Mouse (Mus musculus) right cerebral cortex, adult 2 months (tissue): Measurements from ENCODE around the gene Heyl.

Experiments used
- DNase-seq, 2 experiments: peaks; one replicate each; pipeline ENCODE4 v3.0.0; 2021 to 2022; ENCODE audit warnings: low spot score in 2 of 2

The Heyl gene

GRCm38 (mm10) chr4:123232841-123233240, 515 bp upstream of the Heyl start:
- DNase-seq = no peak

GRCm38 (mm10) chr4:123235835-123236430, 2.6 kb downstream of the Heyl start:
- DNase-seq = no peak

DNA sequence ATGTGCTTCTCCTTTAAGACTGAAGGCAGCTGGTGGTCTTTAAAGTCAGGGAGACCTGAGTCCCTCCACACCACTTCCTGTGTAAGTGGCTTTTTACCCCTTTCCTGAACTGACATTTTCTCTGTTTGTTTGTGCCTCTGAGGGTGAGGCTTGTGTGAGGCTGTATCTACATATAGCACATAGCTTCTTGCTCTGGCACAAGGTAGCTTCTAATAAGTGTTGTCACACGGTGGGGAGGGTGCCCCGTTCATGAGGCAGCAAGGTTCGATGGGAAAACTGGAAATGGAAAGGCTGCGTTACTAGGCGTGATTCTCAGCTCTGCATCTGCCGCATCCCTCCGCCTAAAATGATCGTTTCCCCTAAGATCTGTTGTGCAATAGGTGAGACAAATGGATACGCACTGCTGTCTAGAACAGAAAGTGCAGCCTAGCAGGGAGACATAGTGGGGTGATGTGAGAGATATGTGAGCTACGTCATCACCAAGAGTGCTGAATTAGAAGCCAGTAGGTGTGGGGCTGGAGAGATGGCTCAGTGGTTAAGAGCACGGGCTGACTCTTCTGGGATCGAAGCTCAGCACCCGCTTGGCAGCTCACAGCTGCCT, 3.2 kb downstream of the Heyl start:
- DNase-seq = no peak

GRCm38 (mm10) chr4:123237386-123238266, 4.3 kb downstream of the Heyl start:
- no peak for DNase-seq

DNA sequence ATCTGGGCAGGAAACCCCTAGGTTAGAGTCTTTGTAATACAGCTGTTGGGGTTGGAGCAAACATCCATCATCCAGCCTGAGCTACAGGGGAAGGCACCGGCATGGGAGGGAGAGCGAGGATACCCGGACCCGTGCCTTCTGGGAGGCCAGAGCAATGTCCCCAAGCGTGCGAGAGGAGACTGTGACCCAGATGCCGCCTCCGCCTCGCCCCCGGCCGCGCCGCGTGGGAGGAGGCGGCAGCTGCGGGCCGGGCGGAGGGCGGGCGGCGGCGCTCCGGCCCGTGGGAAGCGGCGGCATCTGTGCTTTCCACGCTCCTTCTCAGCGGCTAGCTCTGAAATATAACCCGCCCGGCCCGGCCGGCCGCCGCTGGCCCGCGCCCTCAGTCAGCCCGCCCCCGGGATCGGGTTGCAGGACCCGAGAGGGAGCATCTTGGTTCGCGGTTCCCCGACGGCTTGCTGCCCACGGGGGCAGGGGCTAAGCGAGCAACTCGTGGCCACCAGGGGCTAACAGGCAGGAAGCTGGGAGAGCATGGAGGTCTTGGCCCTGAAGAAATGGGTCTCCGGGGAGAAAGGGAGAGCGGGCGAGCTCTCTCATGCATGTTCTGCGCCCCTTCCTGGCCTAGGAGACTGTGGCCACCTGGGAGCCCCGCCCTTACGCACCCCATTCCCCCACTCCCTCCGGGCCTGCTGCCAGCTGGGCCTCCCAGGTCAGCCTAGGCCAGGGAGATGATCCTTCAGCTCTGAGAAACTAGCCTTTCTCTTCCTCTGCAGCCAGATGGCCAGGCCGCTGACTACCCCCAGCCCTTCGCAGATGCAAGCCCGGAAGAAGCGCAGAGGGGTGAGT, 6.2 kb downstream of the Heyl start:
- no peak for DNase-seq

- no peak for DNase-seq
Observed at GRCm38 (mm10) chr4:123246221-123246620, 12.9 kb downstream of the Heyl start.

DNA sequence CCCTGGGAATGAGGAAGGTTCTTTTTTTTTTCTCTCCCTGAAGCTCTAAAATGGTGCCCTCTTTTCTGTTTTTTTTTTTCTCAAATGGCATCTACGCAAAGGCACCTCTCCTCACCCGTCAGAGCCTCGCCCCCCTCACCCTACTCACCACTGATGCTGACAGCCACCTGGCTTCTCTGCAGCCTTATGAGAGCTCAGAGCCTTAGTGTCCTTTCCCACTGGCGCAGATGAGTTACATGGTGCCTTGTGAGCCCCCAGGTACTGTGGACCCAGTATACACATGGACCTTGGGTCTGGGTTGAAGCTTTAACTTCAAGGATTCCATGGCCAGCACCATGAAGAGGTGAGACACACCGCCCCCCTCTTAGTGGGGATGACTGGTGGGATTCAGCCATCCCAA, 13.3 kb downstream of the Heyl start:
- DNase-seq = no peak

DNA sequence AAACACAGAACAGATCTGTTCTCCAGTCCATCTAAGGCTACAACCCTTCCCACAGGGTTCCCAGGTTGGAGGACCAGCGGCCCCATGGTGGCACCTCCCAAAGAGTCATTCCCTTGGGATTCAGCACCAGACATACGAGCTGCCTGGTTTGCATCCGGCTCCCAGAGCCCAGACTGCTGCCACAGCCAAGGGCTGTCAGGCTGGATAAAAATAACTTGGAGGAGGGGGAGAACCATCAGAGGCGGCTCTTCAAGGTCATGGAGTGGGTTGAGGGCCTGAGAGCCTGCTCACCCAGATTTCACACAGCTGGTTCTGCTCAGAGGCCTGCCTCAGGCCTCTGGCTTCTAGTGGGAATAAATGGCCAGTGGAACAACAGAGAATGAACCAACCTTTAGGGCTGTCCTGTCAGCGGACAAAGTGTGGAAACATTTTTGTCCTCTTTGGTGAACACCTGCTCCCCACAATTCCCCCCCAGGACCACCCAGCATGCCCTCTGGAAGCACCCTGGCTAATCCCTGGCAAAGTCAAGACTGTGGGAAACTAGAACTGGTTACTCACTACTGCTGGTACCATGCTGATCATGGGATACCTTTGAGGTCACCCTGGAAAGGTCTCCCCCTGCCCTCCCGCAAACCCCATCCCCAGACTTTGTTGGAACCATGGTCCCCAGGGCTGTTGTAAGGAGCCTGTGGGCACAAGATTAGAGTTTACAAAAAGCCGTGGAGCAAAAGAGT, 14.0 kb downstream of the Heyl start:
- DNase-seq = no peak

DNA sequence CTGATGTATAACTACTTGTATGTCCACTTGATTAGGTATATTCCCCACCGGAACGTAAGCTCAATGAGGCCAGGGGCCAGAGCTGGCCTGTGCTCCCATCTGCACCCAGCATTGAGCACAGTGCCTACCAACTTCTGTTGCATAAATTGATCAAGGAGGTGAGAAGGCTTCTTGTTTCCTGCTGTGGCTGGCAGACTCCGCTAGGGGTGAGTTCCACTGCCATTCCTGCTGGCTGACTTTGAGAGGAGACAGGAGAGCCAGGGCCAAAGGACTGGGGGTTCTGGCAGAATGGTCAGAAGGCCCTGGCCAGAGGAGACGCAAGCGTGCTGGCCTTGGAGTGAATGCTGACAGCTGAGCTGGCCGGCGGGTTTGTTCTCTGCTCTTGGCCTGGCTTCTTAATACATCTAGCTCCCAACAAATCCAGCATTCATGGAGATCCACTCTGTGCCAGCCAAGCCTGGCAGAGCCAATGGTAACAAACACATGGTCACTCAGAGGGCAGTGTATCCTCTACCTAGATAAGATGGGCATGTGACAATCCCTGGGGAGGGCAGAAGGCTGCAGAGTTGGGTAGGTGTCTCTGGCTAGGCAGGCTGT, 15.7 kb downstream of the Heyl start:
- peak; percentile 39 to 60 for DNase-seq

DNA sequence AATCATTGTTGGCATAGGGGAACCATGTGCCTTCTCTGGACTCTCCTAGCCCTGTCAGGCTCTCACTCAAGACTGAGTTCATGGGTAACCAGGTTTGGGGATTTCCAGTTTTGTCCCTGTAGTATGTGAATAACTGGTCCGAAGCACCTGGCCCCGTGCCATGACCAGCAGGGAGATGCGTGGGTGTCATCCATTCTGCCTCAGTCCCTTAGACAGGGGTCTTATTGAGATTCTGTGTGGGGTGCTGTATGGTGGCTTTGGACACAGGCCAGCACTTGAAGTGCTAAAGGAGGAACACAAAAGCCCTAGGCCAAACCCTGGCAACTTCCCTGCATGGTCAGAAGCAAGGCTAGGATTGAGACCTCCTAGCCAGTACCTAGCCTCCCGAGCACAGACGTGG, 18.9 kb downstream of the Heyl start:
- no peak for DNase-seq

GRCm38 (mm10) chr4:123254617-123255016, 21.3 kb downstream of the Heyl start:
- DNase-seq = peak in 1 of 2 experiments; percentile 26

GRCm38 (mm10) chr4:123260071-123260746, 26.9 kb downstream of the Heyl start:
- DNase-seq = no peak

DNA sequence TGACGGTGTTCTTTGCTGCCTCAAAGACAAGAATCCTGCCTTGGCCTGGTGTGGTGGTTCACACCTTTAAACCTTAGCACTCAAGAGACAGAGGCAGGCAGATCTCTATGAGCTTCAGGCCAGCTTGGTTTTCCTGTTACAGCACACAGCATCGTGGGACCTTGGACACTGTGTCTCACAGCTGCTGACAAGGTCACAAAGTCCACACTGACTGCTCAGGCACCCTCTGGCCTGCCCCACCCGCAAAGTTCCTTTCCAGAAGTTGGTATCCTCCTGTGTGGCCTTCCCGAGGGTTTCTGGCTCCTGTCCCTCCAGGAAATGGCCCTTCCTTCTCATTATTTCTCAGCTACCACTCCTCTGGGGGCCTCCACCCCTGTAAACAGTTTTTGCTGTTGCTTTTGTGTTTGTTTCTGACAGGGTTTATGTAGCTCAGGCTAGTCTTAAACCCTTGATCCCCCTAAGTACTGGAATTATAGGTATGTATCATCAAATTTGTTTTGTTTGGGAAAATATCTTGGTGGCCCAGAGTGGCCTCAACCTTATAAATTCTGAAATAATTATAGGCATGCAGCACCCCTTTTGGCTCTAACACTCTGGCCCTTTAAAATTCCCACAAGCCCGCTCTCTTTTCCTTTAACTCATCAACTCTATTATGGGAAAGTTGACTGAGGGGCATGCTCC, 28.5 kb downstream of the Heyl start, which contains the start of gene Pabpc4:
TSS of gene Pabpc4 (plus strand) at position 631 of the 681 bp plus-strand sequence.
- no peak for DNase-seq

DNA sequence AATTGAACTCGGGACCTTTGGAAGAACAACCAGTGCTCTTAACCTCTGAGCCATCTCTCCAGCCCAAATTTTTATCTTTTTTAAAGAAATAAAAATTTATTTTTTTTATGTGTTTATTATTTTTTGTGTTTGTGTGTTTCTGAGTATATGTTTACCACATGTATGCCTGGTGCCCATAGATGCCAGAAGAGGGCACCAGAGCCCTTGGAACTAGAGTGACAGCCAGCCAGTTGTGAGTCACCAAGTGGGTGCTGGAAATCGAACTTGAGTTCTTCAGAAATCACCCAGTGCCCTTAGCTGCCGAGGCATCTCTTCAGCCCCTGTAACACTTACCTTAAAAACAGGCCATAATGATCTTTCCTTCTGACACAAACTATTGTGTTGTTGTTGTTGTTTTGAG, 37.7 kb downstream of the Heyl start:
- no peak for DNase-seq

DNA sequence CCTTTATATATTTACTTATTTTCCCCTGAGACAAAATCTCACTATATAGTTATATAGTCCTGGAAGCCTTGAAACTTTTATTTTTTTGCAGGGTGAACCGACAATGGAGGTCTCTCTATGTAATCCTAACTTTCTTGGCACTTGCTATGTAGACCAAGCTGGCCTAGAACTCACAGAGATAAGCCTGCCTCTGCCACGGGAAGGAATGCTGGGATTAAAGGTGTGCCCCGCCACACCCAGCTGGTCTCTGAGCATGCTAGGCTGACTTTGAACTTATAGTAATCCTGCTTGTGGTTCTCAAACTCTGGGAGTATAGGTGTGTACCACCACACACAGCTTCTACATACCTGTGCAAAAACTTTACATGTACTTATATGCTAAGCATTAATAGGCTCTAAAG, 46.8 kb downstream of the Heyl start:
- DNase-seq = no peak

- peak; percentile 85 to 88 for DNase-seq
Observed at GRCm38 (mm10) chr4:123282500-123282899, 49.1 kb downstream of the Heyl start.

GRCm38 (mm10) chr4:123282915-123283674, 49.7 kb downstream of the Heyl start:
- peak in 1 of 2 experiments; percentile 47 for DNase-seq

GRCm38 (mm10) chr4:123283675-123284064, 50.3 kb downstream of the Heyl start:
- peak in 1 of 2 experiments; percentile 41 for DNase-seq
